Mouse (Mus musculus) inflammation-experienced regulatory T-cells, adult 6 months (primary cell): Measurements from ENCODE around the gene Fcgrt. TPM values are rescaled to one million over a fixed set of nuclear protein-coding genes. Genes with fewer than 3 reads are reported as not detected.
A peak's percentile ranks its signal among the peaks of the same experiment; 100 is the strongest.
"Not testable (repeated sequence)": the region's sequence is repeated elsewhere in the genome, so short reads cannot be mapped to it uniquely, and the experiment has no call there.

Experiments used
- ATAC-seq: one replicate; pipeline ENCODE4 v1.8.0; 2017
- polyA plus RNA-seq, 3 experiments: library from polyadenylated mRNA; unstranded; fragments of 100-300 nt; shearing (Covaris generic); gene quantifications; one replicate each; pipeline ENCODE4 v1.2.1; 2017

The Fcgrt gene
- polyA plus RNA-seq, 3 experiments from 2014 or later = 0.81 to 3.0 (median 1.8) TPM

DNA sequence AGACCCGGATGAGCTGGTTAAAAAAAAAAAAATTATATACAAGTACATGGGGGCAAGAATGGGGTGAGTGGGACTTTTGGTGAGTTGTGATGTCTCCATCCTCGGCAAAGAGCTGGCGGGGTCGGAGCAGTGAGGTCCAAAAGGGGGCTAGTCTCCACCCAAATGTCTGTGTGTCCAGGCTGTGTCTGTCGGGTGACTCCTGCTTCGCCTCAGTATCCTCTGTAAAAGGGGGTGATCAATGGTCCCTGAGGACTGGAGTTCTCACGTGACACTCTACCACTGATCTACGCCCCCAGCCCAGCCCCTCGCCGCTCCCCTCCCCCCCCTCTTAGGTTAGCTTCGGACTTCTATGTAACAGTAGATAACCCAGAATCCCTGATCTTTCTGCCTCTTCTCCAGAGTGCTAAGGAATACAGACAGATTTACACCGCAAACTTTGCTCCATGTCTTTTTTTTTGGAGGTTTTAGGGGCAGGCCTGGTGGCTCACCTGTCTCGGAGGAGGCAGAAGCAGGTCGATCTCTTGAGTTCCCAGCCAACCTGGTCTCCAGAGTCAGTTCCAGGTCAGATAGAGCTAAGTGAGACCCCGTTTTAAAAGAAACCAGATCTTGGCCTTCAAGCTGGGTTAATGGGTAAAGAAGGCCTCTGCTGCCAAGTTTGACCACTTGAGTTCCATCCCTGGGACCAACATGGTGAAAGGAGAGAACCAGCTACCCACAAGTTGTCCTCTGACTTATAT lies 26.3 kb upstream of the Fcgrt start:
- ATAC-seq = no peak

DNA sequence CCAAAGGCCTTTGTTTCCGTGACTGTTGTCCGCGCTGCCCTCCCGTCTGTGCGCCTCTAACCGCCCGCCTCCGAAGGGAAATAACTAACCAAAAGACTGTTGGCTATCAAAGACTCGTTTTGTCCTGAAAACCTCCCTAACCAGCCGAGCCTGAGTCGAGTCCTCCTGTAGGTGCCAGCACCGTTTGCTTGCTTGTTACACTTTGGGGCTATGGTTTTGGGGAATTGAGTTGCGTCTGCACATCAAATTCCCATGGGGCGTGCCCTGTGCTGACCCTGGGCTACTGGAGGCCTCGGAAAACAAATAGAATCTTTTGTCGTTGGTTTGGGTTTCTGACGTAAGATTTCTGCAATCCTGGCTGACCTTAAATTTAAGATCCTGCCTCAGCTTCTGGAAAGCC lies 25.7 kb upstream of the Fcgrt start:
- ATAC-seq = no peak

DNA sequence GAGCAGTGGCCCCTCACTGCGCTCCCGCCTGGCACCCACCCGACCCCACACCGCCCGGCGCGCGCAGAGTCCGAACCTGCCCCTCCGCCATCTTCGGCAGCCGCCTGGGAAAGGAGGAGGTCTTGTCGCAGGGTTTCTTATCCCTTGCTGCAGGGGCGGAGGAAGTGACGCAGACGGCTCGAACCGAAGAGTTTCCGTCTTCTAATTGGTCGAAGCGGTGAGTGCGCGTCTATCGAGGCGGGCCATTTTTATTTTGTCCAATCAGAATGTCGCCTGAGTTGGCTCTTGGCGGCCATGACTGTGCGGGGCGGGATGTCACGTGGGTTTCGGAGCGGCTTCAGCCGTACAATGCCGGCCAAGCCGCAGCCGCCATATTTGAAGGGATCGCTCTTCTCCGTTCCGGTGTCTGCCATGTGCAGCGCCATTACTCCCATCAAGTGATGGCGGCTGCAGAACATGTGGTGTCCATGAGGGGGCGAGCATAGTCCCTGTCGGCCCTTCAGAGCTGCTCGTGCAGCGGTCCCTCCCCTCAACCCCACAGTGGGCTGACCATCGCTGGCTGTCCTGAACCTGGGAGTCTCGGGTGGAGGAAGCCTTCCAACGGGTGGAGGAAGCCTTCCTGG lies 25.1 kb upstream of the Fcgrt start, which contains the start of gene Rpl13a:
Gene Rpl13a, minus strand, starts transcription at position 138 of the 623 bp plus-strand sequence.
- ATAC-seq = peak; percentile 83

DNA sequence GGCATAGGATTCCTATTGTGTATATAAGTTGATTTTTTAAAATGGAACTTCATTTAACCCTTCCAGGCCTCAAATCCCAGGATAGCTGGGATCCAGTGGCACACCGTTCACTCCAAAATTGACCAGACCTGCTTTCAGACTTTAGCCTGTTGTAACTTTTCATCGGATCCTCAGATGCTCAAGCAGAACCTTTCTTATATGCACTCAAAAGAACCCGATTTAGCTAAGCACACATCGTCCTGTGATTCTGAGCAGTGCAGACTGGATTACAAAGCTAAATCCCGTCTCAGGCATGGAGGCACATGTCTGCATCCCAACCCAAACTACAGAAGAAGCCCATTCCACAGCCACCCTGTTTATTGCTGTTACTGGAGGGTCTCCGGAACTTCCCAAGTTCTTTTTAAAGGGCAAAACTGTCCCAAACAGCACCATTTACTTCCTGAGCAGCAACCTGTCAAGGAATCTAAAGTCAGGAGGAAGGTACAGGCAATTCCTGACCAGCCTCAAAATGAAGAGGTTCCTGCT lies 24.1 kb upstream of the Fcgrt start:
- no peak for ATAC-seq

DNA sequence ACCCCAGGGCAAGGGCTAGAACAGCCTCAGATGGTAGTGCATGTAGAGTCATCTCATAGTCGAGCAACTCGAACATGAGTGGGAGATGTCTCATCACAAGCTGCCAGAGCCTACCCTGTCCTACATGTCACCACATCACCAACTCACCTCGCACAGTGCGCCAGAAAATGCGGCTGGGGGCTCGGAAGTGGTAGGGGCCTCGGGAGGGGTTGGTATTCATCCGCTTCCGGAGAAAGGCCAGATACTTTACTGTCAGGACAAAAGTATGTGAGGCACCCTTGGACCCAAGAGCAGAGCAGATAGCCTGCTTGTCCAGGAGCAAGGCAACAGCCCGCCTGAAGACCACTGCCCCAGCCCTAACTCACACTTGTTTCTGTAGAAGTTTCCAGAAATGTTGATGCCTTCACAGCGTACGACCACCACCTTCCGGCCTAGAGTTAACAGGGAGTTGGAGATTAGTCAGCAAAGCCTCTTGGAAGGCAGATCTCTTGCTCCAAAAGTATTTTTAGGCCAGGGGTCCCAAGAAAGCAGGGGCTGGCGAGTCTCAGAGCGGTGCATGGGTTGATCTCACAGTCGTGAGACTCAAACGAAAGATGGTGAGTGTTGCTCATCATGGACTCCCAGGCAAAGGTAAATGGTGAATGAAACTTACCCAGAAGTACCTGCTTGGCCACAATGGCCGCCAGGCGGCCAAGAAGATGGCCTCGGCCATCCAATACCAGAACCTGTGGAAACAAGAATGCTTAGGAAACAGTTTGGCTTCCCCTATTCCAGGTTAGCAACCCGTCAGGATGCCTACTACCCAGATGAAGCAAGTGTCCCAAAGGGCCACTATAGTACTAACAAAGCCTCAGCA lies 23.4 kb upstream of the Fcgrt start:
- ATAC-seq = no peak

DNA sequence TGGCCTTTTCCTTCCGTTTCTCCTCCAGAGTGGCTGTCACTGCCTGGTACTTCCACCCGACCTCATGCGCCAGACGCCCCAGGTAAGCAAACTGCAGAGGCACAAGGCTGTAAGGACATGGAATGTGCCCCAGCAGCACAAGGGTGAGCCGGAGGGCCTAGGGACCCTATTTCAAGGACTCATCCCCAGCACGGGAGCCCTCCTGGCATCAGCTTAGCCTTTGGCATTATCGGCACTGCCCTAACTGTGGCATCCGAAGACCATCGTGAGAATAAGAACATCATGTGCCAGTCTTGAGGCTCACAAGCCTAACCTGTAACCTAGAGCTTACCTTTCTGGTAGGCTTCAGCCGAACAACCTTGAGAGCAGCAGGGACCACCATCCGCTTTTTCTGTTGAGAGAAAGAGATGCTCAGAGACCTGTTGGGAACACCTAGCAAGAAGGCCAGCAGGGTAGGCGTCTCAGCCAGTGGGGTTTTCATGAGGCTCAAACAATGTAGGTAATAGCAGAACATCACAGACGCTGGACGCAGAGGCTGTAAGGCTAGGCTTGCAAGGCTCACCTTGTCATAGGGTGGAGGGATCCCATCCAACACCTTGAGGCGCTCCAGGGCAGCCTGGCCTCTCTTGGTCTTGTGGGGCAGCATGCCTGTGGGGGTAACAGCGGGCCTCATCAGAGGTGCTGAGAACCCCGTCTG lies 22.6 kb upstream of the Fcgrt start:
- ATAC-seq = no peak

DNA sequence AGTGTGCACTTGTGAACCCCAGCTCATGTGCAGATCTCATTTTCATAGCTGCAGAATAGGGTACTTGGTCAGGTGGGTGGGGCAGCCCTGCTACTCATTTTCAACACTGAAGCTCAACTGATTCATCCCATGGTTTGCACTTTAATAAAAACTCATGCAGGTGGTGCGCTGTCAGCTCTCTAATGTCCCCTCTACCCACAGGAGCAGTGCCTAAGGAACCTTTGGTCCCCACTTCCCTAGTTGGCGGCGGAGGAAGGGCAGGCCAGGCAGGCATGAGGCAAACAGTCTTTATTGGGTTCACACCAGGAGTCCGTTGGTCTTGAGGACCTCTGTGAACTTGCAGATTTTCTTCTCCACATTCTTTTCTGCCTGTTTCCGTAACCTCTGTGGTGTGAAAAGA lies 22.0 kb upstream of the Fcgrt start:
- not testable (repeated sequence) for ATAC-seq

DNA sequence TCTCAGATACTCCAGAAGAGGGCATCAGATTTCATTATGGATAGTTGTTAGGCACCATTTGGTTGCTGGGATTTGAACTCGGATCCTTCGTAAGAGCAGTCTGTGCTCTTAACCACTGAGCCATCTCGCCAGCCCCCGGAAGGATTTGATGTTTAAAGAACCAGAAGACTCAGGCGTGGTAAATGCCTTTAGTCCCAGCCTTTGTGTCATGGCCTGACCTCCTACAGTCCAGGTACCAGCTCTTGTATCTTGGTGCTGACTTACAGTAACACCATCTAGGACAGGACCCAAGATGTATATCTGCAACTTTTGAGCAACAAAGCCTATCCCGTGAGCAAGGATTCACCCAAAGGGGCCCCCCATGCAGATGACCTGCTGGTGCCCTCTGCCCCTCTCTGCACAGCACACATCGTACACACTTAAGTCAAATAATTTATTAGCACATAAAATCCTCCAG lies 21.5 kb upstream of the Fcgrt start:
- ATAC-seq = no peak

DNA sequence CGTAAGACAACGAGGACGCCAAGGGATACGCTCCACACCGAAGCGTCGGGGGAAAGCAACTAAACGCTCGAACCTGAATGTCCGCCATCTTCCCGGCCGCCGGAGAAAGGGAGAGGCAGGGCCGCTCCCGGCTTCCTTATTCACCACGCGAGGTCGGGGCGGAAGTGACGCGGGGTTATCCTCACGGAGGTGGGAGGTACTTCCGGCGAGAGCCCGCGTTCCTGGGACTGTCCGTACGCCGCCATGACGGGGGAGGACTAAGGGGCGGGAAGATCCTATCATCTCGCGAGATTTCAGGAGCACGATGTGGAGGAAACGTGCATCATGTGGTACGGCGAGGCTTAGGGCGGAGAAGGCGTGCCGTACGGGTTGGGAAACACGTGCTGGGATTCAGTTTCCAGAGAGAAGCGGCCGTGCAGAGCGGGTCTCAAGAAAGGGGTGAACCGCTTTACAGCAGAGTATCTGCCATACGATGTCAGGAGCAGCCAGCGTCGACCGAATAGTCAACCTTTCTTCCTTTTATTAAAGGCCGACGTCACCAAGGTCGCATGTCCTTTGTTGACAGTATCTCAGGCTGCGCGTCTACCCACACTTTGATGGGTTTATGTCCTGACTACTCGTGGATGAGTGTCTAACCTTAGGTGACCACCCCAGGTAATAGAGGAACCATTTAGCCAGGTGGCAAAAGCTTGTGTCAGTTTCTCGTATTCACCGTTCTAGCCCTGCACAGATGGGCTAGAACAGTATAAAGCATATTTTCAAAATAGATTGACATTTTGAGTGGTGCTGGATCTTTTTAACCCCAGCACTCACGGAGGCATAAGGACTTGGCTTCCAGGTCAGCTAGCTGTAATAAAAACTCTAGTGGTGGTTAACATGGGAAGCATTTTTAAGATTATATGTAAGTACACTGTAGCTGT lies 20.8 kb upstream of the Fcgrt start, which contains the start of gene Rps11:
Gene Rps11, minus strand, starts transcription at position 216 of the 920 bp plus-strand sequence.
- peak; percentile 63 for ATAC-seq

DNA sequence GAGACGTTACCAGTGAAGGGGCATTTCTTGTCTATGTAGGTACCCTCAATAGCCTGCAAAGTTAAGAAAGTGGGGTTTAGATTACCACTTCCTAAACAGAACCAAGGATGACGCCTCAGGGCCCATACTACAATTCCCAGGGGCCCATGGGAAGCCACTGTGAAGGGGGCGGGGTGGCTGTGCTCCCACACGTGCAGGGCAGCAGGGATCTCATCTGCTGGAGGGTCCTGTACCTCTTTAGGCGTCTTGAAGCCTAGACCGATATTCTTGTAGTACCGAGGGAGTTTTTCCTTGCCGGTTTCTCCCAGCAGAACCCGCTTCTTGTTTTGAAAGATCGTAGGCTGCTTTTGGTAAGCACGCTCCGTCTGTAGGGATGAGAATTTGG lies 19.5 kb upstream of the Fcgrt start:
- no peak for ATAC-seq

DNA sequence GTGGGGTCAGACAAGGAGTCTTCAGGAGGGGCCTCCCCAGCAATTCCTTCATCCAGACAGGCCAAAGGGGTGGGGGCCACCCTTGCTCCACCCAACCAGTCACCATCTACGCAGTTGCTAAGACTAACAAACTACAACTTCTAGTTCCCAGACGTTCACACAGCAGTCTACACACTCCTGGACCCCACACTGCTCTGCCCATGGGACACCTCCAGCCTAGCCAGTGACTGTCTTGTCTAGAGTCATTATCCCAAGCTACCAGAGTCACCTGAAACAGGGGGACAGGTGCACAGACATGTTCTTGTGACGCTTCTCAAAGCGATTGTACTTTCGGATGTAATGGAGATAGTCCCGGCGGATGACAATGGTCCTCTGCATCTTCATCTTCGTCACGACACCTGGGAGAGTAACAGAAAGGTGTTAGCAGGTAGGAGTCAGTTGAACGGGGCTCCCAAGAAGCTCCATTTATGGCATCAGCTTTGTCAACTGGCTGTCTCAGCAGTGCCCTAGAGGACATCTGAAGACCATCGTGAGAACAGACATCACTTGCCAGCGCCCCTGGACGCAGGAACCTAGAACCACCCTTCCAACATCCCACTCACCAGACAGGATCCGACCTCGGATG lies 19.0 kb upstream of the Fcgrt start:
- no peak for ATAC-seq

DNA sequence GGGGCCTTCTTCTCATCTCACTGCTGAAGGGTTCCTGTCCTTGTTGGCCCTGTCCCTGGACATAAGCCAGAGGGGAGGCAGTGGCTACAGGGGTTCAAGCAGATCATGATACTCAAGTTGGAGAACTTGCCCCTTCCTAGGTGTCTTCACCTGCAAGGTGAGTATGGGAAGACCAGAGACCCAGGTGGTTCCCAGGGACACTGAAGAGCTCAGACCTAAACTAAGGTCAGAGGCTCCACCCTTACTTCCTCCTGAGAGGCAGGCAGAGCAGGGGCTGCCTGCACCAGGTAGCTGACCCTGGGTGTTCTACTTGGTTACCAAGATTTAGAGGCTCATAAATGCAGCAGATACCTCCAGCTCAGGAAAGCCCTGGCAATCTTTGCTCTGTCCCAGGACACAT lies 18.3 kb upstream of the Fcgrt start:
- ATAC-seq = no peak

DNA sequence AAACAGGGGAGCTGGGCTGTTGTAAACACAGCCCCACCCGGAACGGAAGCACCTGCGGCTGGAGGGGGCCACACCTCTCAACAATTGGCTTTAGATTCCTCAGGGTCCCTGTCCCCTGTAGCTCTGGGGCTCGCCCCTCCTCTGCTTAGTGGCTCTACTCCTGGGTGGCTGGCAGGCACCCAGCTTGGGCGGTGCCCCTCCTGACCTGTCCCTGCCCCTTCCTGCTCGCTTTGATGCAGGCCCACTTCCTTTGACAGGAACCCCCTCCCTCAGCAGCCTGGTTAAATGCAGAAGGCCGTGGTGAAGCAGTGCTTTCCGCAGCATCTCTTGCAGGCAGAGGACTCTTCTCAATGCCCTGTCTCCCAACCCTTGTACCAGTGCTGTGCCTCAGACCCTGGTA lies 17.8 kb upstream of the Fcgrt start:
- peak; percentile 64 for ATAC-seq

DNA sequence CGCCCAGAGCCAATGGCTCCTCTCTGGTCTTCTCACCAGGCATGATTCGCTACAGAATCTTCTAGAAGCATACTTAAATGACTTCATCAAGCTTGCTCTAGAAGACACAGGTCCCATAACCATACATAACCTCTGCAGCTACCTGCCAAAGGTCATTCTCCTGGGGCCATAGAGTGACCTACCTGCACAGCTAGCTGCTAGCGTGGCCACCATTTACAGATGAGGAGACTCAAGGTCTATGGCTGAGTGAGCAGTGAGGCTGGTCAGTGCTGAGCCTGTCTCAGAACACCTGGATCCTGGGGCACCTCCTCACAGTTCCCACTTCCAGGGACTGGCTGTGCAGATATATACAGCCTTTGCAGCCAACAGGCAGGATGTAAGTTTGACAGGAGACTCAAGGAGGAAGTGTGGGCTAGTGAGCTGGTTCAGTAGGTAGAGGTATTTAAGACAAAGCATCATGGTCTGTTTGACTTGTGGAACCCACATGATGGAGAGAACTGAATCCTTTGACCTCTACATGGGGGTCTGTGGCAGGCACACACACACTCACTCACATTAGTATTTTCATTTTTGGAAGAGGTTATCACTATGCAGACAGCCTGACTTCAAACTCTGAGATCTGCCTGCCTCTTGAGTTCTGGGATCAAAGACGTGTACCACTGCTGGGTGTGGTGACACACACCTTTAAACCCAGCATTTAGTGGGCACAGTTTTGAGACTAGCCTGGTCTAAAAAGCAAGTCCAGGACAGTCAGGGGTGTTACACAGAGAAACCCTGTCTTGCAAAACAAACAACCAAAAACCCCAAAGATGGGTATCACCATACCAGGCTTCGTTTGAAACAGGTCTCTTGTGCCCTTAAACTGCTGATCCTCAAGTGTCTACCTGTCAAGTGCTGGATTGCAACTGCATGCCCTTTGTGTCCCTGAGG lies 16.4 kb upstream of the Fcgrt start:
- no peak for ATAC-seq

DNA sequence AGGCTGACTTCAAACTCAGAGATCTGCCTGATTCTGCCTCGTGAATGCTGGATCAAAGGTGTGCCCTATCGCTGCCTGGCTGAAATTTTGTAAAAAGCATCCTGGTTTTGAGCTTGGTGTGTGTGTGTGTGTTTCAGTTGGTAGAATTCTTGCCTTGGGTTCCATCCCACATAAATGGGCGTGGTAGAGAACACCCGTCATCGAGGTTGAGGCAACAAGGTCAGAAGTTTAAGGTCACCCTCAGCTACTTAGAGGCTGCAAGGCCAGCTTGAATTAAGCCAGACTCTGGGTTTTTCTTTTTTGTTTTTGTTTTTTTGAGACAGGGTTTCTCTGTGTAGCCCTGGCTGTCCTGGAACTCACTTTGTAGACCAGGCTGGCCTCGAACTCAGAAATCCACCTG lies 14.7 kb upstream of the Fcgrt start:
- ATAC-seq = no peak

DNA sequence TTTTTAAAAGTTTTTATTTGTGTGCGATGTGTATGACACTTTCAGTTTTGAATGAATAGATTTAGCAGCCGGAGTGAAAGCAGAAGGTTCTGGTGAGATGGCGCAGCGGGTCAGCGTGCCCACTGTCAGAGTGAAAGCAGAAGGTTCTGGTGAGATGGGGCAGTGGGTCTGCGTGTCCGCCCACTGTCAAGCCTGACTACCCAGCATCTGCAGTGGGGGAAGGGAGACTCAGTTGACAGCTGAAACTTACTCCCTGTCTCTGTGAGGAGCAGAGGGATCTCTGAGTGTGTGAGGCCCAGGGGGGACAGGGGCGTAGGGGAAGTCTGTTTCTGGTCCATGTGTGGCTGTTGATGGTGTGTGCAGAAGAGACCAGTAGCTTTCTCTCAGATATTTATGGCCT lies 13.9 kb upstream of the Fcgrt start:
- ATAC-seq = no peak

DNA sequence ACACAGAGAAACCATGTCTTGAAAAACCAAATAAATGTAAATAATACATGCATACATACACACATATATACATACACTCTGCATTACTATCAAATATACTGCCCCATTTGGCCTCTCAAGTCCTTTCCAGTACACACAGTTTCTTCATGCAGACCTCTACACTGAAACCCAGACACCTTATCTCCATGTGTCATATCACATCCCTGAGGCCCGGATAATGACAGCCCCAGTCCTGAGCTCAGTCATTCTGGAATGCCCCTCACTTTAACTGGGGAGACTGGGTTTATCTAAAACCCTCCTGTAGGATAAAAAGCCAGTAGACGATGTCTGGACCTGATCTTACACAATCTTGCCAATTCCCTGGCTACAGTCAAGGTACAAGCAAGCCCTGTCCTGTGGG lies 9.8 kb upstream of the Fcgrt start:
- no peak for ATAC-seq

DNA sequence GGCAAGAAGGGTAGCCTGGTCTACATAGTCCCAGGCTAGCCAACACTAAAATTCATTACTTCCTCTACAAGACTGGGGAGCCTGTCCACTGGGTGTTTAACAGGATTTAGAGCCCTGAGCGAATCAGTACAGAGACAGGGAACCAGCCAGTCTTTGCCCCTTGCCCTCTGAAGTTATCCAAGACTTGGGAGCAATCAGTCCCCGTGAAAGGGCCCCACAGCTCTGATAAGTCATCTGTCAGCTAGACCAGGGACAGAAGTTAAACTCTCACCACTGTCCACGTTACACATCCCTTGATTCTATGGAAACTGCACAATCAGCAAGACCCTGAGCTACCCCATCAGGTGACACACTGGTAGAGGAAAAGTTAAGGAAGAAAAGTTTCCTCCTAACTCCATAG lies 8.9 kb upstream of the Fcgrt start:
- no peak for ATAC-seq

DNA sequence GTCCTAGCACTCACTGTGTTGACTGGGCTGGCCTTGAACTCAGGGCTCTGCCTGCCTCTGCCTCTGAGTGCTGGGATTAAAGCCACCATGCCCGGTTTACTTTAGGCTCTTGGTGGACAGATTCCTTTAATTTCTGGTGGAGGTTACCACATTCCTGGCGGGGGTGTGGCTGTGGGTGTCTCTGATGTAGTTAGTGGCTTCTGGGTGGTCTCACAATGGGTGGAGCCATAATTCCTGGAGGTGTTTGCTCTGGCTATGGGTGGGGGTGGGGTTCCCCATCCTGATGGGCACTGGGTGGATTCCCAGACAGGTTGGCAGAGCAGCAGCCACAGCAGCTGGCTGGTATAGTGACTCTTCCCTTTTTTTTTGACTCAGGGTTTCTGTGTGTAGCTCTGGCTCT lies 8.3 kb upstream of the Fcgrt start:
- ATAC-seq = no peak

DNA sequence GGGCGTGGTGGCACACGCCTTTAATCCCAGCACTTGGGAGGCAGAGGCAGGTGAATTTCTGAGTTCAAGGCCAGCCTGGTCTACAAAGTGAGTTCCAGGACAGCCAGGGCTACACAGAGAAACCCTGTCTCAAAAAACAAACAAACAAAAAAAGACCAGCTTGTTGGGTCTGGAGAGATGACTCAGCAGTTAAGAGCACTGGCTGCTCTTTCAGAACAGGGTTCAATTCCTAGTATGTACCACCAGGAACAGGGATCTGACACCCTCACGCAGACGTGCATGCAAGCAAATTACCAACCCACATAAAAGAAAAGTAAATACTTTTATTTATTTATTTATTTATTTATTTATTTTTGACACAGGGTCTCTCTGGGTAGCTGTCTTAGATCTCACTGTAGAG lies 6.4 kb upstream of the Fcgrt start:
- ATAC-seq = not testable (repeated sequence)
